Mouse (Mus musculus) kidney, adult 2 months (tissue): ENCODE measurements around the gene Spdye4b. TPM values are rescaled to one million over a fixed set of nuclear protein-coding genes. Genes with fewer than 3 reads are reported as not detected.
A peak's percentile ranks its signal among the peaks of the same experiment; 100 is the strongest.

Experiments
- DNase-seq: peaks from one replicate; pipeline ENCODE4 v3.0.0; 2021
- H3K27ac ChIP-seq: fragments of 200-500 bp; 2 replicates; pipeline ENCODE4 v1.5.1; 2012; ENCODE audit warnings: low read depth, low read length, control low read depth, inconsistent platforms; ENCODE audit not compliant: insufficient read depth
- H3K27me3 ChIP-seq: fragments of 200-500 bp; replicated peaks from 2 replicates; pipeline ENCODE4 v1.6.1; 2012; ENCODE audit warnings: mild to moderate bottlenecking, moderate library complexity, low read length, inconsistent platforms; ENCODE audit not compliant: control insufficient read depth, insufficient read depth
- H3K36me3 ChIP-seq: fragments of 200-500 bp; 2 replicates; pipeline ENCODE4 v1.6.1; 2012; ENCODE audit warnings: mild to moderate bottlenecking, moderate library complexity, low read length, inconsistent platforms; ENCODE audit not compliant: control insufficient read depth, insufficient read depth
- H3K4me1 ChIP-seq: fragments of 200-500 bp; 2 replicates; pipeline ENCODE4 v1.6.1; 2011; ENCODE audit warnings: low read length; ENCODE audit not compliant: control insufficient read depth, insufficient read depth
- H3K4me3 ChIP-seq: fragments of 200-500 bp; 2 replicates; pipeline ENCODE4 v1.5.1; 2011; ENCODE audit warnings: mild to moderate bottlenecking, low read depth, low read length, control low read depth; ENCODE audit not compliant: insufficient read depth
- CTCF ChIP-seq: fragments of 200-500 bp; conservative IDR thresholded peaks from 2 replicates; pipeline ENCODE4 v1.5.1; 2011; ENCODE audit warnings: low read depth, mild to moderate bottlenecking, control low read depth, low read length, moderate library complexity, mixed read lengths; ENCODE audit not compliant: insufficient read depth, insufficient read length
- POLR2A ChIP-seq: fragments of 200-500 bp; IDR thresholded peaks from one replicate; pipeline ENCODE4 v1.6.1; 2011; ENCODE audit warnings: low read depth, low read length, control low read depth
- WGBS: fragments of 180-500 bp; shearing (Covaris S2); methylation state at CpG from one replicate; pipeline ENCODE4 v1.1.7; 2018; 5-methylcytosine and 5-hydroxymethylcytosine counted together
- polyA plus RNA-seq: library from polyadenylated mRNA; depleted of rRNA; stranded (reverse); fragments of >200 nt; gene quantifications from 2 replicates; pipeline ENCODE4 v1.2.3, GENCODE M21; 2012

The Spdye4b gene
- polyA plus RNA-seq, 1 experiment, result not detected

DNA sequence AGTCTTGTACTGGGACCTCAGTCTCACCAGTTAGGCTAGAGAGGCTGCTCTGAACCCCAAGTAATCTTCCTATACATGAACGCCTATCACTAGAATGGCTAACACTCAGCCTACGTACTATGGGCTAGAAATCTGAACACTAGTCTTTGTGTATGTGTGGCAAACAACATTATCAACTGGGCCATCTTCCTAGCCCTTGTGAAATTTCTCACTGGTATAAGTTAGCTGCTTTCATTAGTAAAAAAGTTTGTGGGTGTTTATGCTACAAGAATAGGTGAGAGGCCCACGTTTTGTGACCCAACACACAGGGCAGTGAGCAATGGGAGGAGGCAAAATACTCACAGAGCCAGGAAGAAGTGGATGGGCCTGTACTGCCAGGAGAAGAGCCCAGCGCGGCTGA lies 40.2 kb downstream of the Spdye4b start:
- no peak overlapping the region for H3K27ac ChIP-seq
- TF ChIP-seq POLR2A (no peak), CTCF (no peak)
- H3K27me3 ChIP-seq, result no peaks in the 10 kb centered on the region
- WGBS, result 83% methylated on average over 5 of the region's 5 CpGs
- no peak for DNase-seq
- H3K36me3 ChIP-seq, result no peaks in the 10 kb centered on the region
- H3K4me3 ChIP-seq, result no peak overlapping the region
- H3K4me1 ChIP-seq, result no peaks in the 10 kb centered on the region

DNA sequence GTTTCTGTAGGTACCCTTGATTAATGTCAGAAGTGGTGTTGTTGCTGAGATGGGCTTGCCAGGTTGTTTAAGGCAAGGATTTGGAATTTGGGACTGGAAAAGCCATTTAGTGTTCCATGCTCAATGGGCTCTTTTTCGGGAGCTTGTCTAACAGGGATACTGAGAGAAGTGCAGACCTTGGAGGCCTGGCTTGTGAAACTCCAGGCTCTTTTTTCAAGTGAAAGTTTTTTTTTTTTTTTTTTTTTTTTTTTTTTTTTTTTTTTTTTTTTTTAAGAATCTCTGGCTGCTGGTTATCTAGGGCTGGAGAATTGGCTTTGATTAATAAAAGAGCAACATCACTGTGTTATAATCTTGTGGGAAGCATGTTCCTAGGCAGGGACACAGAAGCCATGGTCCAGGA lies 41.5 kb downstream of the Spdye4b start:
- Histone ChIP-seq H3K27me3 (no peaks in the 10 kb centered on the region), H3K4me3 (no peak overlapping the region), H3K27ac (no peak overlapping the region), H3K4me1 (no peaks in the 10 kb centered on the region), H3K36me3 (no peaks in the 10 kb centered on the region)
- TF ChIP-seq CTCF, result no peak
- no peak for TF ChIP-seq POLR2A
- WGBS, result 87% methylated on average over 1 of the region's 1 CpGs
- no peak for DNase-seq

GRCm38 (mm10) chr5:143226790-143227189 lies 46.0 kb downstream of the Spdye4b start, which contains the start of gene Spdye4a:
Gene Spdye4a, minus strand, starts transcription at chr5:143226890.
- H3K27me3 ChIP-seq, result no peaks in the 10 kb centered on the region
- H3K4me3 ChIP-seq, result no peak within 1 kb of the TSS
- H3K27ac ChIP-seq, result no peak within 1 kb of the TSS
- no peaks in the 10 kb centered on the region for H3K4me1 ChIP-seq
- TF ChIP-seq POLR2A (no peak), CTCF (no peak)
- 80% methylated on average over 3 of the region's 3 CpGs for WGBS
- H3K36me3 ChIP-seq, result no peaks in the 10 kb centered on the region
- DNase-seq, result no peak

DNA sequence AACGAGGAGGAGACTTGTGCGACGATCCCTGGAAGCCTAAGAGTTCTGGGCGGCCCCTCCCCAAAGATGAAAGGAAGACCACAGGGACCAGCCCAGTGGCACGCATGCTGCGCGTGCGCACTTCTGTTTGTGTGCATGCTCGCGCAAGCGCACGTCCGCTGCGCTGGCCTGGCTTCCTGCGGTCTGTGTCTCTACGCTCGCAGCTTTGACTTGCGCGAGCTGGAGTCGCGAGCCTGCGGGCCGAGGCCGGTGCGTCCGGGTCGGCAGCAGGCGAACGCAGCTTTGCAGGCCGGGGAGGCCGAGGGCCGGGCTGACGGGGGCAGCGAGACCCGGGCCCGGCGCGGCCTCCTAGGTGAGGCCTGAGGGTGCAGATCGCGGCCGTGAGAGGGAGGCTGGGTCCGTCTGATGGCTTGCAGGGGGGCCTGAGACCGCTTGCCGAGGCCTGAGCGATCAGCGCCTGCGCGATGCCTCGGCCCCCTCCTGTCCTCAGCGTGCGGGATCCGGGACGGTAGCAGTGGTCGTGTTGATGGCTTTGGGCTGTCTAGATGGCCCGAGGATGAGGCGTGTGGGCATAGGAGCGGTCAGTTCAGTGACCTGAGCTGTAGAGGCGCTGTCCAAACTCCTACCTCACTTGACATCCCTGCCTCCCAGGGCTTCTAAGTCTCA lies 54.3 kb downstream of the Spdye4b start, which contains the start of gene Zfp12:
Zfp12 (plus strand) TSS at position 136 of the 666 bp plus-strand sequence.
- Histone ChIP-seq H3K27ac (peak within 1 kb of the TSS; percentile 36), H3K4me1 (peaks cover 4% of the 10 kb centered on the region), H3K4me3 (peak within 1 kb of the TSS; percentile 73), H3K36me3 (no peaks in the 10 kb centered on the region; the same call in 1 of the 2 replicates), H3K27me3 (no peaks in the 10 kb centered on the region)
- WGBS, result under 1% methylated on average over 58 of the region's 58 CpGs
- peak; percentile 98 for DNase-seq
- peak; percentile 79 for TF ChIP-seq POLR2A
- TF ChIP-seq CTCF, result peak; percentile 43; the same call in 1 of the 2 replicates

- Histone ChIP-seq H3K36me3 (no peaks in the 10 kb centered on the region; the same call in 1 of the 2 replicates), H3K4me3 (peak overlapping the region; percentile 73), H3K4me1 (peaks cover 4% of the 10 kb centered on the region), H3K27ac (no peak overlapping the region), H3K27me3 (no peaks in the 10 kb centered on the region)
- no peak for DNase-seq
- TF ChIP-seq POLR2A (no peak), CTCF (no peak)
- WGBS, result 32% methylated on average over 9 of the region's 9 CpGs
Measured at GRCm38 (mm10) chr5:143236036-143236435, 55.2 kb downstream of the Spdye4b start.

GRCm38 (mm10) chr5:143244926-143245325 lies 64.1 kb downstream of the Spdye4b start:
- no peak for TF ChIP-seq CTCF
- TF ChIP-seq POLR2A, result no peak
- no peak overlapping the region for H3K4me3 ChIP-seq
- H3K4me1 ChIP-seq, result no peaks in the 10 kb centered on the region; the same call in 1 of the 2 replicates
- H3K27ac ChIP-seq, result no peak overlapping the region
- 93% methylated on average over 26 of the region's 26 CpGs for WGBS
- H3K27me3 ChIP-seq, result no peaks in the 10 kb centered on the region
- no peak for DNase-seq
- peaks cover 11% of the 10 kb centered on the region for H3K36me3 ChIP-seq

- Histone ChIP-seq H3K36me3 (peaks cover 4% of the 10 kb centered on the region; the same call in 1 of the 2 replicates), H3K4me1 (no peaks in the 10 kb centered on the region; the same call in 1 of the 2 replicates), H3K27me3 (no peaks in the 10 kb centered on the region), H3K4me3 (no peak overlapping the region), H3K27ac (no peak overlapping the region)
- 79% methylated on average over 6 of the region's 6 CpGs for WGBS
- no peak for DNase-seq
- TF ChIP-seq CTCF (no peak), POLR2A (no peak)
Measured at GRCm38 (mm10) chr5:143252039-143252438, 71.2 kb downstream of the Spdye4b start.
